Mouse (Mus musculus): Measurements from ENCODE around the gene Vmn2r31.
"Not testable (repeated sequence)": the region's sequence is repeated elsewhere in the genome, so short reads cannot be mapped to it uniquely, and the experiment has no call there.

Gene Vmn2r31

GRCm38 (mm10) chr7:7399603-7400002 is at the start of gene Vmn2r31:
TSS of gene Vmn2r31 (minus strand) at chr7:7399703.
- DNase-seq (ENCODE audit: low read depth), result not testable (repeated sequence)

- not testable (repeated sequence) for DNase-seq (ENCODE audit: low read depth)
Measured at GRCm38 (mm10) chr7:7374431-7374830, 25.1 kb downstream of the Vmn2r31 start, which contains the start of gene Gm45783. TSS of gene Gm45783 (minus strand) at chr7:7374573.

- DNase-seq (ENCODE audit: low read depth), result not testable (repeated sequence)
Measured at GRCm38 (mm10) chr7:7337509-7337908, 62.0 kb downstream of the Vmn2r31 start, which contains the start of gene Vmn2r30. TSS of gene Vmn2r30 (minus strand) at chr7:7337609.

Measured in c-Kit-positive CD71-negative TER-119-negative erythroid progenitor cells, embryonic 14.5 days (primary cell).